Mouse (Mus musculus) kidney, postnatal 25 days (tissue): ENCODE measurements around the gene 4930402K13Rik.
"Not testable (repeated sequence)": the region's sequence is repeated elsewhere in the genome, so short reads cannot be mapped to it uniquely, and the experiment has no call there.

Experiments
- DNase-seq, 2 experiments: peaks; one replicate each; pipeline ENCODE4 v3.0.0; 2021; ENCODE audit warnings: mixed read lengths in 2 of 2

The 4930402K13Rik gene

GRCm38 (mm10) chrX:9104262-9104661 lies at the start of gene 4930402K13Rik:
4930402K13Rik (plus strand) TSS chrX:9104562.
- DNase-seq, result no peak

- peak; percentile 70 to 73 for DNase-seq
Measured at GRCm38 (mm10) chrX:9060952-9061351, 43.4 kb upstream of the 4930402K13Rik start.

- DNase-seq, result no peak
Measured at GRCm38 (mm10) chrX:9062101-9062500, 42.3 kb upstream of the 4930402K13Rik start.

GRCm38 (mm10) chrX:9062715-9063114 lies 41.6 kb upstream of the 4930402K13Rik start, which contains the start of gene Fthl17f:
Fthl17f (plus strand) TSS chrX:9063015.
- not testable (repeated sequence) for DNase-seq

- DNase-seq, result peak; percentile 62 to 84
Measured at GRCm38 (mm10) chrX:9077699-9078098, 26.7 kb upstream of the 4930402K13Rik start.

- not testable (repeated sequence) for DNase-seq
Measured at GRCm38 (mm10) chrX:9095066-9095465, 9.3 kb upstream of the 4930402K13Rik start.

GRCm38 (mm10) chrX:9110381-9110780 lies 6.0 kb downstream of the 4930402K13Rik start:
- no peak for DNase-seq

GRCm38 (mm10) chrX:9124928-9125327 lies 20.6 kb downstream of the 4930402K13Rik start:
- DNase-seq, result no peak

GRCm38 (mm10) chrX:9128317-9128831 lies 24.0 kb downstream of the 4930402K13Rik start:
- DNase-seq, result peak in 1 of 2 experiments; percentile 53

GRCm38 (mm10) chrX:9139290-9139948 lies 35.1 kb downstream of the 4930402K13Rik start:
- DNase-seq, result no peak

- peak in 1 of 2 experiments; percentile 1 for DNase-seq
Measured at GRCm38 (mm10) chrX:9142669-9143068, 38.3 kb downstream of the 4930402K13Rik start.
